Mouse (Mus musculus) stomach, postnatal 0 days (tissue): Measurements from ENCODE around the gene F13a1.

Source experiments
- CTCF ChIP-seq: IDR thresholded peaks from 2 replicates; pipeline ENCODE4 v1.5.1; 2016; ENCODE audit warnings: antibody characterized with exemption, low read depth, mild to moderate bottlenecking, moderate library complexity
- EP300 ChIP-seq: optimal IDR thresholded peaks from 2 replicates; pipeline ENCODE3; 2016; ENCODE audit warnings: antibody characterized with exemption

DNA sequence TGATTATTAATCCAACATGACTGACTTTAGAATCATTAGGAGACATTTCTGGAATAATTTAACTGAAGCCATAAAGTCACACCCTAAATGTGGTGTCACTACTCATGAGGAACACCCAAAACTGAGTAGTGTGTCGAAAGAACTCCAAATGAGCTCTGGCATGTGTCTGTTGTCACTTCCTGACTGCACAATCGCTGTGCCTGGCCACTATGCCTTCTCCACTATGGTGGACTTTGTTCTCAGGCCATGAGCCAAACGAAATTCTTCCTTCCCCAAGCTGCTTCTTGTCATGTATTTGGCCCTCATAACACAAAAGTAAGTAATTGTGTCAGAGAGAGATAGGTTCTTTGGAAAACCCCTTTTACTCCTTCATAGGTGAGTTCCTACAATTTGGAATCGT lies 61.7 kb downstream of the F13a1 start:
- TF ChIP-seq EP300 (no peak), CTCF (no peak)
